Mouse (Mus musculus) CH12.LX (cell line): ENCODE data around the gene Apoc2.

Experiments
- CHD2 ChIP-seq: IDR thresholded peaks from 2 replicates; pipeline ENCODE4 v1.6.1; 2011; ENCODE audit warnings: low read length, improper control_type of control experiment
- CTCF ChIP-seq, 2 experiments: IDR thresholded peaks in 1 of 2; conservative IDR thresholded peaks in 1 of 2; 2 replicates each; pipeline ENCODE4 v1.5.1; 2011 to 2012; ENCODE audit warnings: low read depth in 2 of 2, low read length in 2 of 2, improper control_type of control experiment in 1 of 2, inconsistent platforms in 1 of 2, mild to moderate bottlenecking in 1 of 2, moderate library complexity in 1 of 2
- ELF1 ChIP-seq: IDR thresholded peaks from 2 replicates; pipeline ENCODE4 v1.6.1; 2014; ENCODE audit warnings: low read depth, mild to moderate bottlenecking, inconsistent platforms, low read length, improper control_type of control experiment
- EP300 ChIP-seq: IDR thresholded peaks from 2 replicates; pipeline ENCODE4 v1.6.1; 2011; ENCODE audit warnings: low read length, improper control_type of control experiment
- MAFK ChIP-seq: IDR thresholded peaks from 2 replicates; pipeline ENCODE4 v1.6.1; 2011; ENCODE audit warnings: low read length, improper control_type of control experiment; ENCODE audit not compliant: insufficient replicate concordance
- TCF12 ChIP-seq: IDR thresholded peaks from 2 replicates; pipeline ENCODE4 v1.6.1; 2014; ENCODE audit warnings: low read depth, mild to moderate bottlenecking, inconsistent platforms, low read length, improper control_type of control experiment
- ZNF384 ChIP-seq: IDR thresholded peaks from 2 replicates; pipeline ENCODE4 v1.6.1; 2012; ENCODE audit warnings: low read depth, low read length, improper control_type of control experiment, inconsistent platforms

GRCm38 (mm10) chr7:19713598-19713997 lies 35.9 kb upstream of the Apoc2 start:
- TF ChIP-seq TCF12, result no peak
- TF ChIP-seq MAFK, result no peak
- TF ChIP-seq ZNF384, result no peak
- no peak for TF ChIP-seq CTCF (conservative IDR thresholded peaks at IDR 0.05 in 1 of 2, IDR thresholded peaks at IDR 0.05 in 1 of 2; ENCODE audit: low read depth in 2 of 2, low read length in 2 of 2)
- no peak for TF ChIP-seq EP300
- no peak for TF ChIP-seq CHD2
- TF ChIP-seq ELF1, result no peak
